Mouse (Mus musculus) kidney, adult 2 months (tissue): ENCODE data around the gene Ccdc107. TPM values are rescaled to one million over a fixed set of nuclear protein-coding genes. Genes with fewer than 3 reads are reported as not detected.

Experiments used
- DNase-seq: peaks from one replicate; pipeline ENCODE4 v3.0.0; 2021
- H3K27ac ChIP-seq: fragments of 200-500 bp; 2 replicates; pipeline ENCODE4 v1.5.1; 2012; ENCODE audit warnings: low read depth, low read length, control low read depth, inconsistent platforms; ENCODE audit not compliant: insufficient read depth
- H3K27me3 ChIP-seq: fragments of 200-500 bp; replicated peaks from 2 replicates; pipeline ENCODE4 v1.6.1; 2012; ENCODE audit warnings: mild to moderate bottlenecking, moderate library complexity, low read length, inconsistent platforms; ENCODE audit not compliant: control insufficient read depth, insufficient read depth
- H3K36me3 ChIP-seq: fragments of 200-500 bp; 2 replicates; pipeline ENCODE4 v1.6.1; 2012; ENCODE audit warnings: mild to moderate bottlenecking, moderate library complexity, low read length, inconsistent platforms; ENCODE audit not compliant: control insufficient read depth, insufficient read depth
- H3K4me1 ChIP-seq: fragments of 200-500 bp; 2 replicates; pipeline ENCODE4 v1.6.1; 2011; ENCODE audit warnings: low read length; ENCODE audit not compliant: control insufficient read depth, insufficient read depth
- H3K4me3 ChIP-seq: fragments of 200-500 bp; 2 replicates; pipeline ENCODE4 v1.5.1; 2011; ENCODE audit warnings: mild to moderate bottlenecking, low read depth, low read length, control low read depth; ENCODE audit not compliant: insufficient read depth
- CTCF ChIP-seq: fragments of 200-500 bp; conservative IDR thresholded peaks from 2 replicates; pipeline ENCODE4 v1.5.1; 2011; ENCODE audit warnings: low read depth, mild to moderate bottlenecking, control low read depth, low read length, moderate library complexity, mixed read lengths; ENCODE audit not compliant: insufficient read depth, insufficient read length
- POLR2A ChIP-seq: fragments of 200-500 bp; IDR thresholded peaks from one replicate; pipeline ENCODE4 v1.6.1; 2011; ENCODE audit warnings: low read depth, low read length, control low read depth
- WGBS: fragments of 180-500 bp; shearing (Covaris S2); methylation state at CpG from one replicate; pipeline ENCODE4 v1.1.7; 2018; 5-methylcytosine and 5-hydroxymethylcytosine counted together
- polyA plus RNA-seq: library from polyadenylated mRNA; depleted of rRNA; stranded (reverse); fragments of >200 nt; gene quantifications from 2 replicates; pipeline ENCODE4 v1.2.3, GENCODE M21; 2012

Gene Ccdc107
- polyA plus RNA-seq, 1 experiment = 529 TPM

DNA sequence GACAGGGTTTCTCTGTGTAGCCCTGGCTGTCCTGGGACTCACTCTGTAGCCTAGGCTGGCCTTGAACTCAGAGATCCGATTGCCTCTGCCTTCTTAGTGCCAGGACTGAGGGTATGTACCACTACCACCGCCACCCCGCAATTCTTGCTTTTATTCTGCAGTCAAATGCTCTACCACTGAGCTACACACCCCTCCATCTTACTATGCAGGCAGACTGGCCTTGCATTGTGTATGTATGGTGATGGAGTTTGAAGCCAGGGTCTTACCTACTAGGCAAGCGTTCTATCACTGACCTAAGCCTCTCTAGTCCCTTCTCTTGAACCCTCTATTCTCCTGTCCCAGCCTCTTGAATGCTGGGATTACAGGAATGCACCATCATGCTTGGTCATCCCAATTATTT is 20.6 kb downstream of the Ccdc107 start:
- H3K4me1 ChIP-seq = peaks cover 3% of the 10 kb centered on the region; the same call in 1 of the 2 replicates
- WGBS = 85% methylated on average over 4 of the region's 4 CpGs
- no peaks in the 10 kb centered on the region for H3K27me3 ChIP-seq
- DNase-seq = no peak
- H3K27ac ChIP-seq = no peak overlapping the region
- no peak overlapping the region for H3K4me3 ChIP-seq
- TF ChIP-seq POLR2A = no peak
- no peak for TF ChIP-seq CTCF
- no peaks in the 10 kb centered on the region for H3K36me3 ChIP-seq

DNA sequence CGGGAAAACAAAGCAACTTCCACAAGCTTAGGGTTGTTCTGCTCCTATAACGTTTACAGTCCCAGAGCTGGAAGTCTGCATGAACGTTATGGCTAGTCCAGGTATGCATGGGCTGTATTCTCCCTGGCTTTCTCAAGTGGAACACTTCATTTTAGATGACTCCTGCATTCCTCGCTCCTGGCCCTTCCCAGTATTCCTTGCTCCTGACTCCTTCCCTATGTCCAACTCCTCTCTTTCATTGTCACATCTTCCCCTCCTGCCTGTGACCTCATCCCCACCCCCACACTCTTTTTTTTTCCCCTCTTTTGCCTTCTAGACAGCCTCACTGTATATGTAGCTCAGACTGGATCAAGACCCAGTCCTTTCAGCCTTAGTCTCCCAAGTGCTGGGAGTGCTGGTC is 21.1 kb downstream of the Ccdc107 start:
- no peak overlapping the region for H3K27ac ChIP-seq
- peaks cover under 1% of the 10 kb centered on the region; the same call in 1 of the 2 replicates for H3K4me1 ChIP-seq
- no peak for TF ChIP-seq POLR2A
- no peak for TF ChIP-seq CTCF
- H3K4me3 ChIP-seq = no peak overlapping the region
- no peaks in the 10 kb centered on the region for H3K36me3 ChIP-seq
- DNase-seq = no peak
- 65% methylated on average over 4 of the region's 4 CpGs for WGBS
- H3K27me3 ChIP-seq = no peaks in the 10 kb centered on the region

DNA sequence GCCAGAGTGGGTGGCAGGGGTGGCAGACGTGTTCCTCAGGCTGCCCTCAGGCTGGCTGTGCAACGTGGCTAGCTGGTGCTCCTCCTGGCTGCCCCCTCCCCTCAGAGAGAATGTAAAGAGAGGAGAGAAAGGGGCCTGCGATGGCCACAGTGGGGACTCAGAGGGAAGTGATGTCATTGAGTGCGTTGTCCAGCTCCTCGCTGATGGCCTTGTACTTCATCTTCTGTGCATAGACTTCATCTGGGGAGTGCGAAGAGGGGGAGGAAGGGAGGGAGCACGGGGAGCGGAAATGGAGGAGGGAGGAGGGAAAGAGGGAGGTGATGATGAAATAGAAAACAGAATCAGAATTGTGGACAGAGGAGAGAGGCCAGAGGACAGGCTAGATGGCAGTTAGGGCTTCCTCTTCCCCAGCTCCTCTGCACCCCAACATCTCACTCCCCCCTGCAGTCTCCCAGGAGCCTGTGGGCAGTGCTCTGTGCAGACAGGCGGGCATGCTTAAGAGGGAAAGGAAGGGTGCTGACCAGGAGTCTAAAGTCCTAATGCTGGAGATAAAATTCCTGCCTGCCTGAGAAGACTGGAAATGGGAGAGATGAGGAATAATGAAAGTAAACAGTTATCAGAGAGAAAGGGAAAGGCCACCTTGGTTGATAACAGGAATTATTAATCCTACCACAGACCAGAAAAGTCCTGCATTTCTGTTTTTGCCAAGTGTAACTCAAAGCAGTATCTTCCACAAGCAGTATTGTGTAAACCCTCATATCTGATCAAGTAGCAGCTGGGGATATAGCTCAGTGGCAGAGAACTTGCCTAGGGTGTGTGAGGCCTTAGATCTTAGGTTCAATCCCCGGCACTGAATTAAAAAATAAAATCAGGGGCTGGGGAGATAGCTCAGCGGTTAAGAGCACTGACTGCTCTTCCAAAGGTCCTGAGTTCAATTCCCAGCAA is 23.3 kb downstream of the Ccdc107 start:
- no peak overlapping the region for H3K27ac ChIP-seq
- no peaks in the 10 kb centered on the region for H3K36me3 ChIP-seq
- H3K4me1 ChIP-seq = no peaks in the 10 kb centered on the region; the same call in 1 of the 2 replicates
- TF ChIP-seq CTCF (no peak), POLR2A (no peak)
- WGBS = 67% methylated on average over 11 of the region's 11 CpGs
- H3K27me3 ChIP-seq = no peaks in the 10 kb centered on the region
- H3K4me3 ChIP-seq = no peak overlapping the region
- DNase-seq = no peak

DNA sequence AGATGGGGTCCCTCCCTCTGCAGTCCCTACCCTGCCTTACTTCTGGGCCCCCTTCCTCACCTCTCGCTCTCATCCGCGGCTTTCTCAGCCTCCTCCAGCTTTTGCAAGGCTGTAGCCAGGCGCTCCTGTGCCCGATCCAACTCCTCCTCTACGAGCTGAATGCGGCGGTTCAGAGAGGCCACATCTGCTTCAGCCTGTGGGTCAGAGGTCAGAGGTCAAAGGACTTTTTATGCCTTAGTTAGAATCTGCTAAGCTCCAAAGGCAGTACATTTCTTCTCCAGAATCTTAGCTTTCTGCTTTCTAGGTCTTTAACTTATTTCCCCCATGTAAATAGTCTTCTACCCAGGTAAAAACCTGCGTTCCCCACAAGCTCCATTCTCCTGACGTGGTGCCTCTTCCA is 26.9 kb downstream of the Ccdc107 start:
- TF ChIP-seq CTCF = no peak
- TF ChIP-seq POLR2A = no peak
- Histone ChIP-seq H3K27me3 (no peaks in the 10 kb centered on the region), H3K36me3 (no peaks in the 10 kb centered on the region), H3K27ac (no peak overlapping the region), H3K4me3 (no peak overlapping the region), H3K4me1 (peaks cover 3% of the 10 kb centered on the region; the same call in 1 of the 2 replicates)
- 32% methylated on average over 10 of the region's 10 CpGs for WGBS
- no peak for DNase-seq

DNA sequence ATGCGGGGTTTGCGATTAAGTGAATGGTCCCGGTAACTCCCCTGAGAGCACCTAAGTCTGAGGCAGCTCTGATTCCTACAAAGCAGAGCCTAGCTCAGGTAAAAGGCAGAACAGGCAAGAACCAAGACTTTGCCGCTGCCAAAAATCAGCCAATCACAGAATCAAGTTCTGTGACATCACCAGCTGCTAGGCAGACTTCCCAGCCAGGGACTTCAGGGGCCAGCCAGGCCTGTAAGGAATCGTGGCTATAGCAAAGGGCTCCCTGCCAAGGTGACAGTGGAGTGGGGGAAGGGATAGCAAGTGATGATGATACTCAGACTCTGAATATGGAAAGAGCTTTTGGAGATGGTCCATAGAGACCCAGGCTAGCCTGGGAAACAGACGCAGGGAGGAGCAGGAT is 27.3 kb downstream of the Ccdc107 start:
- Histone ChIP-seq H3K4me1 (peaks cover 3% of the 10 kb centered on the region; the same call in 1 of the 2 replicates), H3K4me3 (no peak overlapping the region), H3K36me3 (no peaks in the 10 kb centered on the region), H3K27ac (no peak overlapping the region), H3K27me3 (no peaks in the 10 kb centered on the region)
- peak; percentile 92 for DNase-seq
- no peak for TF ChIP-seq POLR2A
- TF ChIP-seq CTCF = no peak
- WGBS = 20% methylated on average over 6 of the region's 6 CpGs

DNA sequence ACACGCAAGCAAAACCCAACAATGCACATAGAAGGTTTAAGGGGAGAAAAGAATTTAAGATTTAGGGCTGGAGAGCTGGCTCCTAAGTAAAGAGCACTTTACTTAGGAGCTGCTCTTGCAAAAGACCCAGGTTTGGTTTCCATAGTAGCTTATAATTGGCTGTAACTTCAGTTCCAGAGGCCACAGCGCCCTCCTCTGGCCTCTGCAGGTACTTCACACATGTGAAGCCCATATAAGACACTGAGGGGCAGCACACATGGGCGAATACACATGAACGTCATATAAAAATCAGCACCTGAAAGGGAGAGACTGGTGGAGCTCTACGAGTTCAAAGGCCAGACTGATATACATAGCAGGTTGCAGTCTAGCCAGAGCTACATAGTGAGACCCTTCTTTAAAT is 35.2 kb downstream of the Ccdc107 start:
- Histone ChIP-seq H3K4me1 (peaks cover 3% of the 10 kb centered on the region; the same call in 1 of the 2 replicates), H3K4me3 (no peak overlapping the region), H3K27me3 (no peaks in the 10 kb centered on the region), H3K27ac (no peak overlapping the region), H3K36me3 (no peaks in the 10 kb centered on the region)
- DNase-seq = no peak
- TF ChIP-seq CTCF = peak; percentile 35
- TF ChIP-seq POLR2A = no peak
- 73% methylated on average over 5 of the region's 5 CpGs for WGBS

DNA sequence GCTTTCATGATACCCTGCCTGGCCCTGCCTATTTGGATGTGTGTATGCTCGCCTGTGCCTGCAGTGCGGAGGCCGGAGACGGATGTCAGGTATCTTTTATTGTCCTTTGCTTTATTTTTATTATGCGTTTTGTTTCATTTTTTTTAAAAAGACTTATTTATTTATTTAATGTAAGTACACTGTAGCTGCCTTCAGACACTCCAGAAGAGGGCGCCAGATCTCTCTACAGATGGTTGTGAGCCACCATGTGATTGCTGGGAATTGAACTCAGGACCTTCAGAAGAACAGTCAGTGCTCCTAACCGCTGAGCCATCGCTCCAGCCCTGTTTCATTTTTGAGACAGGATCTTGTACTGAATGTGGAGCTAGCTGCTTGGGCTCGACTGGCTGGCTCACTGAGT is 35.8 kb downstream of the Ccdc107 start:
- Histone ChIP-seq H3K27ac (no peak overlapping the region), H3K4me3 (no peak overlapping the region), H3K36me3 (0 out of 2 replicates have a peak, but pooled peaks cover 1% of the 10 kb centered on the region), H3K4me1 (peaks cover 3% of the 10 kb centered on the region; the same call in 1 of the 2 replicates), H3K27me3 (no peaks in the 10 kb centered on the region)
- whole genome bisulfite sequencing = 84% methylated on average over 9 of the region's 9 CpGs
- DNase-seq = no peak
- TF ChIP-seq POLR2A (no peak), CTCF (0 out of 2 replicates have a peak, but pooled peaks have one; percentile 7)
